Mouse (Mus musculus) small intestine, adult 2 months (tissue): ENCODE results near the gene Luc7l3. TPM values are rescaled to one million over a fixed set of nuclear protein-coding genes. Genes with fewer than 3 reads are reported as not detected.

Experiments used
- H3K27ac ChIP-seq: fragments of 200-500 bp; 2 replicates; pipeline ENCODE4 v1.5.1; 2012; ENCODE audit warnings: low read depth, low read length, control low read depth, inconsistent platforms; ENCODE audit not compliant: insufficient read depth
- H3K27me3 ChIP-seq: fragments of 200-500 bp; 2 replicates; pipeline ENCODE4 v1.6.1; 2012; ENCODE audit warnings: mild to moderate bottlenecking, moderate library complexity, low read length, inconsistent platforms; ENCODE audit not compliant: control insufficient read depth, insufficient read depth
- H3K36me3 ChIP-seq: fragments of 200-500 bp; 2 replicates; pipeline ENCODE4 v1.6.1; 2012; ENCODE audit warnings: mild to moderate bottlenecking, low read length, control low read depth, inconsistent platforms; ENCODE audit not compliant: control insufficient read depth, insufficient read depth
- H3K4me1 ChIP-seq: fragments of 200-500 bp; 2 replicates; pipeline ENCODE4 v1.6.1; 2012; ENCODE audit warnings: low read length, inconsistent platforms, mixed read lengths; ENCODE audit not compliant: control insufficient read depth, insufficient read depth, insufficient read length
- H3K4me3 ChIP-seq: fragments of 200-500 bp; 2 replicates; pipeline ENCODE4 v1.5.1; 2012; ENCODE audit warnings: low read depth, mild to moderate bottlenecking, control low read depth, inconsistent platforms, low read length, moderate library complexity
- CTCF ChIP-seq: fragments of 200-500 bp; IDR thresholded peaks from 2 replicates; pipeline ENCODE4 v1.5.1; 2012; ENCODE audit warnings: low read depth, mild to moderate bottlenecking, control low read depth, inconsistent platforms, low read length, moderate library complexity, mixed read lengths; ENCODE audit not compliant: insufficient replicate concordance, insufficient read length; ENCODE audit errors: extremely low read depth
- POLR2A ChIP-seq: fragments of 200-500 bp; IDR thresholded peaks from 2 replicates; pipeline ENCODE4 v1.6.1; 2012; ENCODE audit warnings: low read depth, mild to moderate bottlenecking, control low read depth, inconsistent platforms, low read length, moderate library complexity
- WGBS: fragments of 180-500 bp; shearing (Covaris S2); methylation state at CpG from one replicate; pipeline ENCODE4 v1.1.7; 2018; 5-methylcytosine and 5-hydroxymethylcytosine counted together
- polyA plus RNA-seq: library from polyadenylated mRNA; depleted of rRNA; stranded (reverse); fragments of >200 nt; gene quantifications from 2 replicates; pipeline ENCODE4 v1.2.3, GENCODE M21; 2012; rRNA removed

Gene Luc7l3
- polyA plus RNA-seq, result 0.74 and 1.4 TPM in 2 replicates

DNA sequence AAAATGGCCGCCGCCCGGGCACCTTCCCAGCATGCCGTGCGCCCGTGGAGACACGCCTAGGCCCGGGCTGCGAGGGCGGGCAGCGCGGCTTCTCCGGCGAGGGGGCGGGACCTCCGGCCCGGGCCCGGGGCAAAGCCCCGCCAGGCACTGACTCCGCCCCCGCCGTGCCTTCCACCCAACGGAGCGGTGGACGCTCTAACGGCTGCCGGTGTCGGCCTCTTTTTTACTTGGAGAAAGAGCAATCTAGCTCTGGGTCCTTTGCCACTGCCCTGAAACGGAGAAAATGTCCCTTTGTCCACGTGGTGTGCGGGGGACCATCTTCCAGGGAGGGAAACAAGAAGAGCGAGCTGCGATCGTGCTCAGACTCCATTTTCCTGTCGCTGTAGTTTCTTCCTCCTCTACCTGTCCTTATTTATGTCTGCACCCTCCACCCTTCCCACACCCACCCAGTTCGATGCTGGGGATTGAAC, at the start of gene Luc7l3:
TSS of gene Luc7l3 (minus strand) at position 58 of the 470 bp plus-strand sequence.
- Histone ChIP-seq H3K36me3 (0 out of 2 replicates have a peak, but pooled peaks cover 3% of the 10 kb centered on the region), H3K27ac (peak within 1 kb of the TSS; percentile 85), H3K27me3 (no peaks in the 10 kb centered on the region), H3K4me1 (peaks cover 4% of the 10 kb centered on the region; the same call in 1 of the 2 replicates), H3K4me3 (peak within 1 kb of the TSS; percentile 99)
- under 1% methylated on average over 36 of the region's 36 CpGs for WGBS
- TF ChIP-seq CTCF (no peak), POLR2A (peak; percentile 86)

- 3% methylated on average over 5 of the region's 5 CpGs for WGBS
- Histone ChIP-seq H3K27ac (peak overlapping the region; percentile 79), H3K4me1 (peaks cover 33% of the 10 kb centered on the region; the same call in 1 of the 2 replicates), H3K27me3 (no peaks in the 10 kb centered on the region), H3K36me3 (peaks cover 13% of the 10 kb centered on the region), H3K4me3 (no peak overlapping the region)
- no peak for TF ChIP-seq POLR2A
Observed at GRCm38 (mm10) chr11:94370809-94371208, 49.0 kb upstream of the Luc7l3 start.

GRCm38 (mm10) chr11:94369981-94370380, 48.2 kb upstream of the Luc7l3 start:
- WGBS, result 84% methylated on average over 6 of the region's 6 CpGs
- Histone ChIP-seq H3K27ac (peak overlapping the region; percentile 79; the same call in 1 of the 2 replicates), H3K4me1 (peaks cover 37% of the 10 kb centered on the region; the same call in 1 of the 2 replicates), H3K36me3 (peaks cover 13% of the 10 kb centered on the region), H3K4me3 (no peak overlapping the region), H3K27me3 (no peaks in the 10 kb centered on the region)
- TF ChIP-seq POLR2A (no peak), CTCF (no peak)

- H3K27me3 ChIP-seq, result no peaks in the 10 kb centered on the region
- no peak overlapping the region for H3K4me3 ChIP-seq
- TF ChIP-seq CTCF, result no peak
- TF ChIP-seq POLR2A, result no peak
- peaks cover 21% of the 10 kb centered on the region for H3K36me3 ChIP-seq
- WGBS, result 17% methylated on average over 3 of the region's 3 CpGs
- H3K4me1 ChIP-seq, result peaks cover 24% of the 10 kb centered on the region; the same call in 1 of the 2 replicates
- H3K27ac ChIP-seq, result no peak overlapping the region
Observed at GRCm38 (mm10) chr11:94365340-94365739, 43.6 kb upstream of the Luc7l3 start.

DNA sequence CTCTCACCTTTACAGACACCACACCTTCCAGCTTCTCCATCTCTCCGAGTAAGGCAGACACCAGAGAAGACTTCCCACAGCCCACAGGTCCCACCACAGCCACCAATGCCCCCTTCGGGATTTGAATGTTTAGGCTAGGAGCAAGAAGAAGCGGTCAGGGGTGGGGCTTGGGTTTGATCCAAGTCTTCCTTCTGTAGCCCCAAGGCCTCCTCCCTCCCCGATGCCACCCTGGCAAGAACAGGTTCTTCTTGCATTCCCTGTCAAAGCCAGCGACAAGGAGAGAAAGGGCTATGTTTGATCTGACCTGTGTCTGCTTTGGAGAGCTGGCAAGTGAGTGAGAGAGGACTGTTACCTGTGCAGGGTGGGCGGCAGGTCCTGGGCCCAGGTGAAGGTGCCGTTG, 41.9 kb upstream of the Luc7l3 start:
- H3K4me1 ChIP-seq, result peaks cover 27% of the 10 kb centered on the region
- peaks cover 22% of the 10 kb centered on the region for H3K36me3 ChIP-seq
- no peak overlapping the region for H3K4me3 ChIP-seq
- TF ChIP-seq POLR2A (no peak), CTCF (no peak)
- 42% methylated on average over 7 of the region's 7 CpGs for WGBS
- no peak overlapping the region for H3K27ac ChIP-seq
- H3K27me3 ChIP-seq, result no peaks in the 10 kb centered on the region

GRCm38 (mm10) chr11:94362101-94362500, 40.3 kb upstream of the Luc7l3 start:
- TF ChIP-seq CTCF, result no peak
- no peak for TF ChIP-seq POLR2A
- H3K27me3 ChIP-seq, result no peaks in the 10 kb centered on the region
- peaks cover 25% of the 10 kb centered on the region for H3K36me3 ChIP-seq
- H3K27ac ChIP-seq, result no peak overlapping the region
- WGBS, result 94% methylated on average over 5 of the region's 5 CpGs
- H3K4me1 ChIP-seq, result peaks cover 19% of the 10 kb centered on the region
- H3K4me3 ChIP-seq, result no peak overlapping the region

GRCm38 (mm10) chr11:94361166-94361870, 39.5 kb upstream of the Luc7l3 start:
- no peak overlapping the region for H3K4me3 ChIP-seq
- no peak overlapping the region for H3K27ac ChIP-seq
- peaks cover 25% of the 10 kb centered on the region for H3K36me3 ChIP-seq
- WGBS, result 92% methylated on average over 14 of the region's 14 CpGs
- no peak for TF ChIP-seq POLR2A
- H3K4me1 ChIP-seq, result peaks cover 19% of the 10 kb centered on the region
- no peaks in the 10 kb centered on the region for H3K27me3 ChIP-seq
